Mouse (Mus musculus) neural tube, embryonic 15.5 days (tissue): ENCODE results near the gene Tmbim7. TPM values are rescaled to one million over a fixed set of nuclear protein-coding genes. Genes with fewer than 3 reads are reported as not detected.
"Not testable (repeated sequence)": the region's sequence is repeated elsewhere in the genome, so short reads cannot be mapped to it uniquely, and the experiment has no call there.

Source experiments
- ATAC-seq: fragments of 200-750 bp; cut with Nextera tagmentation; 2 replicates; pipeline ENCODE4 v1.8.0; 2017; ENCODE audit warnings: mild to moderate bottlenecking, moderate TSS enrichment, moderate library complexity; ENCODE audit not compliant: low FRiP score
- H3K27ac ChIP-seq: fragments of 300-500 bp; sonication (generic); replicated peaks from 2 replicates; pipeline ENCODE4 v1.5.1; 2015; ENCODE audit warnings: mild to moderate bottlenecking, inconsistent platforms
- H3K27me3 ChIP-seq: fragments of 300-500 bp; sonication (generic); replicated peaks from 2 replicates; pipeline ENCODE4 v1.6.1; 2015; ENCODE audit warnings: inconsistent platforms
- H3K36me3 ChIP-seq: fragments of 300-500 bp; sonication (generic); 2 replicates; pipeline ENCODE4 v1.6.1; 2015; ENCODE audit warnings: inconsistent platforms
- H3K4me1 ChIP-seq: fragments of 300-500 bp; sonication (generic); 2 replicates; pipeline ENCODE4 v1.6.1; 2015; ENCODE audit warnings: inconsistent platforms
- H3K4me2 ChIP-seq: fragments of 300-500 bp; sonication (generic); 2 replicates; pipeline ENCODE4 v1.6.1; 2015; ENCODE audit warnings: inconsistent platforms, mild to moderate bottlenecking, moderate library complexity
- H3K4me3 ChIP-seq: fragments of 300-500 bp; sonication (generic); replicated peaks from 2 replicates; pipeline ENCODE4 v1.5.1; 2015; ENCODE audit warnings: mild to moderate bottlenecking, inconsistent platforms
- H3K9ac ChIP-seq: fragments of 300-500 bp; sonication (generic); replicated peaks from 2 replicates; pipeline ENCODE4 v1.6.1; 2015; ENCODE audit warnings: mild to moderate bottlenecking, inconsistent platforms
- H3K9me3 ChIP-seq: fragments of 300-500 bp; sonication (generic); replicated peaks from 2 replicates; pipeline ENCODE4 v1.6.1; 2016; ENCODE audit warnings: inconsistent platforms
- WGBS: fragments of 180-500 bp; shearing (Covaris S2); methylation state at CpG from one replicate; pipeline ENCODE4 v1.1.7; 2015; ENCODE audit warnings: mixed read lengths; 5-methylcytosine and 5-hydroxymethylcytosine counted together
- polyA plus RNA-seq: library from polyadenylated mRNA; unstranded; fragments of >200 nt; fragmentation: Nextera tagmentation; extraction: Ambion mirVana; gene quantifications from 2 replicates; pipeline ENCODE4 v1.2.1, GENCODE M21; 2015

Gene Tmbim7
- polyA plus RNA-seq: not detected in 2 replicates

GRCm38 (mm10) chr5:3650881-3651280 is at the start of gene Tmbim7:
Tmbim7 (plus strand) TSS chr5:3651181.
- ATAC-seq: no peak
- Histone ChIP-seq H3K27ac (no peak within 1 kb of the TSS), H3K4me2 (no peak within 1 kb of the TSS), H3K4me3 (no peak within 1 kb of the TSS), H3K9ac (no peak within 1 kb of the TSS), H3K9me3 (no peaks in the 10 kb centered on the region), H3K4me1 (peaks cover 7% of the 10 kb centered on the region), H3K27me3 (no peaks in the 10 kb centered on the region), H3K36me3 (no peaks in the 10 kb centered on the region)
- WGBS: 80% methylated on average over 6 of the region's 6 CpGs

GRCm38 (mm10) chr5:3607114-3607513 is 43.9 kb upstream of the Tmbim7 start:
- no peak overlapping the region for H3K27ac ChIP-seq
- ATAC-seq: no peak
- no peak overlapping the region for H3K9ac ChIP-seq
- no peak overlapping the region for H3K4me3 ChIP-seq
- H3K4me1 ChIP-seq: no peaks in the 10 kb centered on the region
- H3K27me3 ChIP-seq: no peaks in the 10 kb centered on the region
- no peak overlapping the region for H3K4me2 ChIP-seq
- peaks cover 54% of the 10 kb centered on the region for H3K36me3 ChIP-seq
- no peaks in the 10 kb centered on the region for H3K9me3 ChIP-seq
- WGBS: 95% methylated on average over 9 of the region's 9 CpGs

- Histone ChIP-seq H3K9ac (no peak overlapping the region), H3K9me3 (no peaks in the 10 kb centered on the region), H3K4me3 (no peak overlapping the region), H3K27ac (no peak overlapping the region), H3K4me1 (no peaks in the 10 kb centered on the region), H3K4me2 (no peak overlapping the region), H3K27me3 (no peaks in the 10 kb centered on the region), H3K36me3 (peaks cover 57% of the 10 kb centered on the region)
- 95% methylated on average over 7 of the region's 7 CpGs for WGBS
- ATAC-seq: no peak
These were observed 41.7 kb upstream of the Tmbim7 start for GRCm38 (mm10) chr5:3609241-3609640.

- not testable (repeated sequence) for H3K27me3 ChIP-seq, H3K4me2 ChIP-seq, H3K9ac ChIP-seq, ATAC-seq, H3K27ac ChIP-seq, H3K9me3 ChIP-seq, H3K4me1 ChIP-seq, H3K4me3 ChIP-seq
- H3K36me3 ChIP-seq: peaks cover 56% of the 10 kb centered on the region
- WGBS: over 99% methylated on average over 2 of the region's 2 CpGs
These were observed 39.1 kb upstream of the Tmbim7 start for GRCm38 (mm10) chr5:3611835-3612234.

- ATAC-seq: no peak
- no peak overlapping the region for H3K4me3 ChIP-seq
- no peak overlapping the region for H3K9ac ChIP-seq
- peaks cover 61% of the 10 kb centered on the region for H3K36me3 ChIP-seq
- H3K27me3 ChIP-seq: no peaks in the 10 kb centered on the region
- 84% methylated on average over 7 of the region's 7 CpGs for WGBS
- H3K4me1 ChIP-seq: no peaks in the 10 kb centered on the region
- H3K27ac ChIP-seq: no peak overlapping the region
- H3K4me2 ChIP-seq: no peak overlapping the region
- H3K9me3 ChIP-seq: no peaks in the 10 kb centered on the region
These were observed 30.5 kb upstream of the Tmbim7 start for GRCm38 (mm10) chr5:3620486-3620885.

GRCm38 (mm10) chr5:3630055-3630454 is 20.9 kb upstream of the Tmbim7 start:
- WGBS: 91% methylated on average over 5 of the region's 5 CpGs

GRCm38 (mm10) chr5:3631512-3632271 is 19.3 kb upstream of the Tmbim7 start:
- H3K4me2 ChIP-seq: no peak overlapping the region
- 55% methylated on average over 16 of the region's 16 CpGs for WGBS
- no peaks in the 10 kb centered on the region for H3K4me1 ChIP-seq
- peaks cover 50% of the 10 kb centered on the region for H3K36me3 ChIP-seq
- H3K9ac ChIP-seq: no peak overlapping the region
- no peak overlapping the region for H3K4me3 ChIP-seq
- no peak overlapping the region for H3K27ac ChIP-seq
- H3K9me3 ChIP-seq: no peaks in the 10 kb centered on the region
- ATAC-seq: no peak
- H3K27me3 ChIP-seq: no peaks in the 10 kb centered on the region

More at GRCm38 (mm10) chr5:3630055-3630454, 20.9 kb upstream of the Tmbim7 start:
- Histone ChIP-seq H3K4me2 (no peak overlapping the region), H3K27me3 (no peaks in the 10 kb centered on the region), H3K4me3 (no peak overlapping the region), H3K4me1 (no peaks in the 10 kb centered on the region), H3K36me3 (peaks cover 56% of the 10 kb centered on the region), H3K27ac (no peak overlapping the region), H3K9ac (no peak overlapping the region), H3K9me3 (no peaks in the 10 kb centered on the region)
- ATAC-seq: no peak

GRCm38 (mm10) chr5:3632285-3632684 is 18.7 kb upstream of the Tmbim7 start:
- no peak for ATAC-seq
- Histone ChIP-seq H3K27ac (no peak overlapping the region), H3K27me3 (no peaks in the 10 kb centered on the region), H3K9ac (no peak overlapping the region), H3K4me1 (no peaks in the 10 kb centered on the region), H3K4me2 (no peak overlapping the region), H3K9me3 (no peaks in the 10 kb centered on the region), H3K36me3 (peaks cover 47% of the 10 kb centered on the region), H3K4me3 (no peak overlapping the region)
- WGBS: 78% methylated on average over 5 of the region's 5 CpGs

- no peaks in the 10 kb centered on the region for H3K27me3 ChIP-seq
- H3K4me1 ChIP-seq: no peaks in the 10 kb centered on the region
- H3K4me3 ChIP-seq: no peak overlapping the region
- no peak overlapping the region for H3K9ac ChIP-seq
- ATAC-seq: no peak
- H3K27ac ChIP-seq: no peak overlapping the region
- 86% methylated on average over 13 of the region's 13 CpGs for whole genome bisulfite sequencing
- H3K4me2 ChIP-seq: no peak overlapping the region
- no peaks in the 10 kb centered on the region for H3K9me3 ChIP-seq
- H3K36me3 ChIP-seq: peaks cover 47% of the 10 kb centered on the region
These were observed 17.7 kb upstream of the Tmbim7 start for GRCm38 (mm10) chr5:3633315-3633714.

GRCm38 (mm10) chr5:3633951-3634350 is 17.0 kb upstream of the Tmbim7 start:
- Histone ChIP-seq H3K4me3 (no peak overlapping the region), H3K9ac (no peak overlapping the region), H3K9me3 (no peaks in the 10 kb centered on the region), H3K27ac (no peak overlapping the region), H3K4me1 (no peaks in the 10 kb centered on the region), H3K27me3 (no peaks in the 10 kb centered on the region), H3K36me3 (peaks cover 46% of the 10 kb centered on the region), H3K4me2 (no peak overlapping the region)
- ATAC-seq: no peak
- 77% methylated on average over 4 of the region's 4 CpGs for WGBS

GRCm38 (mm10) chr5:3635286-3635685 is 15.7 kb upstream of the Tmbim7 start:
- Histone ChIP-seq H3K27me3 (no peaks in the 10 kb centered on the region), H3K9ac (no peak overlapping the region), H3K9me3 (no peaks in the 10 kb centered on the region), H3K4me2 (no peak overlapping the region), H3K27ac (no peak overlapping the region), H3K36me3 (peaks cover 39% of the 10 kb centered on the region), H3K4me3 (no peak overlapping the region), H3K4me1 (no peaks in the 10 kb centered on the region)
- 89% methylated on average over 8 of the region's 8 CpGs for WGBS
- no peak for ATAC-seq

GRCm38 (mm10) chr5:3644621-3645020 is 6.4 kb upstream of the Tmbim7 start:
- Histone ChIP-seq H3K4me3 (no peak overlapping the region), H3K4me1 (peaks cover 16% of the 10 kb centered on the region), H3K9ac (no peak overlapping the region), H3K27ac (no peak overlapping the region), H3K4me2 (no peak overlapping the region), H3K27me3 (no peaks in the 10 kb centered on the region), H3K9me3 (no peaks in the 10 kb centered on the region), H3K36me3 (peaks cover 31% of the 10 kb centered on the region)
- ATAC-seq: no peak
- 96% methylated on average over 6 of the region's 6 CpGs for WGBS
